Mouse (Mus musculus) small intestine, adult 2 months (tissue): Measurements from ENCODE around the gene Exoc2. TPM values are rescaled to one million over a fixed set of nuclear protein-coding genes. Genes with fewer than 3 reads are reported as not detected.

Experiments
- H3K27ac ChIP-seq: fragments of 200-500 bp; 2 replicates; pipeline ENCODE4 v1.5.1; 2012; ENCODE audit warnings: low read depth, low read length, control low read depth, inconsistent platforms; ENCODE audit not compliant: insufficient read depth
- H3K27me3 ChIP-seq: fragments of 200-500 bp; 2 replicates; pipeline ENCODE4 v1.6.1; 2012; ENCODE audit warnings: mild to moderate bottlenecking, moderate library complexity, low read length, inconsistent platforms; ENCODE audit not compliant: control insufficient read depth, insufficient read depth
- H3K36me3 ChIP-seq: fragments of 200-500 bp; 2 replicates; pipeline ENCODE4 v1.6.1; 2012; ENCODE audit warnings: mild to moderate bottlenecking, low read length, control low read depth, inconsistent platforms; ENCODE audit not compliant: control insufficient read depth, insufficient read depth
- H3K4me1 ChIP-seq: fragments of 200-500 bp; 2 replicates; pipeline ENCODE4 v1.6.1; 2012; ENCODE audit warnings: low read length, inconsistent platforms, mixed read lengths; ENCODE audit not compliant: control insufficient read depth, insufficient read depth, insufficient read length
- H3K4me3 ChIP-seq: fragments of 200-500 bp; 2 replicates; pipeline ENCODE4 v1.5.1; 2012; ENCODE audit warnings: low read depth, mild to moderate bottlenecking, control low read depth, inconsistent platforms, low read length, moderate library complexity
- CTCF ChIP-seq: fragments of 200-500 bp; IDR thresholded peaks from 2 replicates; pipeline ENCODE4 v1.5.1; 2012; ENCODE audit warnings: low read depth, mild to moderate bottlenecking, control low read depth, inconsistent platforms, low read length, moderate library complexity, mixed read lengths; ENCODE audit not compliant: insufficient replicate concordance, insufficient read length; ENCODE audit errors: extremely low read depth
- POLR2A ChIP-seq: fragments of 200-500 bp; IDR thresholded peaks from 2 replicates; pipeline ENCODE4 v1.6.1; 2012; ENCODE audit warnings: low read depth, mild to moderate bottlenecking, control low read depth, inconsistent platforms, low read length, moderate library complexity
- WGBS: fragments of 180-500 bp; shearing (Covaris S2); methylation state at CpG from one replicate; pipeline ENCODE4 v1.1.7; 2018; 5-methylcytosine and 5-hydroxymethylcytosine counted together
- polyA plus RNA-seq: library from polyadenylated mRNA; depleted of rRNA; stranded (reverse); fragments of >200 nt; gene quantifications from 2 replicates; pipeline ENCODE4 v1.2.3, GENCODE M21; 2012

The Exoc2 gene
- polyA plus RNA-seq, 1 experiment: 3.6 TPM

DNA sequence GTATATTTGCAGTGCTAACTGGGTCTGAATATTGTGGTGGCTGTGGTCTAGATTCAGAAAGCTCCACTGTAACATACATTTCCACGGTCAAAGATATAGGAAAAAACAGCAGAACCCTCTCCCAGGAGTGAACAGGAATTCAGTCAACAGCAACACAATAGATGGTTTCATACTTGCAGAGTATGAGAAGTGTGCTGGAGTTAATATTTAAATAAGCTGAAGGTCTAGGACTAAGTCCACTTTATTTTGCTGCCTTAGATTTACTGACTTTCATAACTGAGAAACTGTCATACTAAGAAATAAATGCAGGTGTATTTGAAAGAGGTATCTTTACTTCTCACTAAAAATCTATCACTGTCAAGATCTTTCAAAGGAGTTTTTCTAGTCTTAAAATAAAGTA, 137.6 kb downstream of the Exoc2 start:
- Histone ChIP-seq H3K27me3 (no peaks in the 10 kb centered on the region), H3K36me3 (0 out of 2 replicates have a peak, but pooled peaks cover 1% of the 10 kb centered on the region), H3K27ac (no peak overlapping the region), H3K4me3 (no peak overlapping the region), H3K4me1 (peaks cover 5% of the 10 kb centered on the region)
- WGBS: 31% methylated on average over 1 of the region's 1 CpGs
- TF ChIP-seq CTCF (no peak), POLR2A (no peak)

DNA sequence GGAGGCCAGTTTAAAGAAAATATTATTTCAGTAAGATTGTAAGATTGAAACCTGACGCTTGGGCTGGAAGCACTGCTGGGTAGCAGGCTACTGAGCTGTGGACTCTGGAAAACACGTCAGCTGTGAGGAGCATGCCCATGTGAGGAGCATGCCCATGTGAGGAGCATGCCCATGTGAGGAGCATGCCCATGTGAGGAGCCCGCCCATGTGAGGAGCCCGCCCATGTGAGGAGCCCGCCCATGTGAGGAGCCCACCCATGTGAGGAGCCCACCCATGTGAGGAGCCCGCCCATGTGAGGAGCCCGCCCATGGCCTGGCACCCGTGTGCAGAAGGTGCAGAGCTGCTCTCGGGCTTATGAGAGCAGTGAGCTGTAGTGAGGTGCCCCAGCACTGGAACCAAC, 139.0 kb downstream of the Exoc2 start:
- WGBS: 70% methylated on average over 9 of the region's 9 CpGs
- no peak overlapping the region for H3K27ac ChIP-seq
- no peak for TF ChIP-seq CTCF
- H3K36me3 ChIP-seq: no peaks in the 10 kb centered on the region
- no peak overlapping the region for H3K4me3 ChIP-seq
- H3K4me1 ChIP-seq: peaks cover 5% of the 10 kb centered on the region
- H3K27me3 ChIP-seq: no peaks in the 10 kb centered on the region

DNA sequence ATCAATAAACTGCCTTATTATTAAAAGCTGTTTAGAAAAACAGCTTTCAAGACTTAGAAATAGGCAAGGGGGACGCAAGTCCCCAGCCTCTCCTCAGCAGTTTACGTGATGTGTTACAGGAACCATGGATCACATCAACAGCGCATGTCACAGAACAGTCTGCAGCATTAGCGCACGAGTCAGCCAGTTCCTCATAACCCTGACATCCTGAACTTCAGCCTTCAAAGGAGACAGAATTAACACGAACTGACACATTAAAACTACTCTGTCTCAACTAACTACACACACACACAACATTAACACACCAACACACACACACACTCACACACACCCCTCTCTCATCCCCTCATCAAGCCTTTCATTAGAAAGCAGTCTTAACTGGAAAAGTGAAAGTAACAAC, 139.5 kb downstream of the Exoc2 start:
- Histone ChIP-seq H3K4me3 (no peak overlapping the region), H3K4me1 (peaks cover 5% of the 10 kb centered on the region), H3K36me3 (no peaks in the 10 kb centered on the region), H3K27me3 (no peaks in the 10 kb centered on the region), H3K27ac (no peak overlapping the region)
- no peak for TF ChIP-seq CTCF
- TF ChIP-seq POLR2A: no peak
- WGBS: 43% methylated on average over 6 of the region's 6 CpGs

DNA sequence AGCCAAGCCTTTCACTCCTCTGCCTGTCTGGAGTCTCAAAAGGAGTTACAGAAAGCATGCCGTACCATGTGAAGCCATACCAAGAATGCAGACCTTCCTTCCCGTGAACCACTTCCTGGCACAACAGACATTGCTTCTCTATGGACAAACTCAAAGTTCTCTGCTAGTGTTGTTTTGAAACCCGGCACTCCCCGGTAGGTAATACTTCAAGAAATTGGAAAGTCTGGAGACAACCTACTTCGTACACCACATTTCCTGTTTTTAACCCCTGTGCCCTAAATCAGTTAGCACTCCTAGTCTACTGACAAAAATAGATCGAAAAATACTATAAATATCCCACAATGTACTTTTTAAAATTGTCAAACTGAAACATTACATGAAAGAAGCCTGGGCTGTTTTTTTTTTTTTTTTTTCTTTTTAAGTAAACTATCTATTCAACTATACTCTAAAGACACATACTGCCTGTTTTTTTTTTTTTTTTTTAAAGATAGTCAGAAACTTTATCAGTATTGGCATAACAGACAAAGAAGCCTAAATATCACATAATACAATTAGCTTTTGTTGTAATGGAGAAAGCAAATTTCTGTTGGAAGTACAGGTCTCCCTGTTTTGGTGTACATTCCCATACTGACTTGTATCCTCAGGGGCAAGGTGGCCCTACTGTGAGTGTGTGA, 140.3 kb downstream of the Exoc2 start:
- Histone ChIP-seq H3K27ac (no peak overlapping the region), H3K27me3 (no peaks in the 10 kb centered on the region), H3K36me3 (no peaks in the 10 kb centered on the region), H3K4me3 (no peak overlapping the region), H3K4me1 (peaks cover 5% of the 10 kb centered on the region)
- TF ChIP-seq POLR2A (no peak), CTCF (no peak)
- 75% methylated on average over 6 of the region's 6 CpGs for WGBS

DNA sequence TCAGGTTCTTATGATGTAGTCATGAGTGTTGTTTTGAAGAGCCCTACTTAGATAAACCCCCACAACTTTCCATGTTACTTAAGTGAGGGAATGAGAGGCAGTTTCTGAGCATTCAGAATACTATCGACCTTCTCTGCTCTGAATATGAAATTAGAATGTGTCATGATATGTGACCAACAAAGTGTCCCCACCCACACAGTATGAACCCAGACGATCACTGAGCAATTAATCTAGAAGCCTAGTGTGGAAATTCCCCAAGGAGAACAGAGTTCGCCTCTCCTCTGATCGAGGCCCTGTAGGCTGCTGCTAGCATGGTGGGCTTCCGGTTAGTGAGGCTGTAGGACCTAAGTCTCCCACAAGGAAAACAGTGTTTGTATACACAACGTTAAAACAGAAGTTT, 142.5 kb downstream of the Exoc2 start:
- WGBS: 67% methylated on average over 6 of the region's 6 CpGs
- Histone ChIP-seq H3K4me3 (no peak overlapping the region), H3K36me3 (no peaks in the 10 kb centered on the region), H3K27me3 (no peaks in the 10 kb centered on the region), H3K4me1 (0 out of 2 replicates have a peak, but pooled peaks cover 1% of the 10 kb centered on the region), H3K27ac (no peak overlapping the region)
- no peak for TF ChIP-seq CTCF
- no peak for TF ChIP-seq POLR2A

DNA sequence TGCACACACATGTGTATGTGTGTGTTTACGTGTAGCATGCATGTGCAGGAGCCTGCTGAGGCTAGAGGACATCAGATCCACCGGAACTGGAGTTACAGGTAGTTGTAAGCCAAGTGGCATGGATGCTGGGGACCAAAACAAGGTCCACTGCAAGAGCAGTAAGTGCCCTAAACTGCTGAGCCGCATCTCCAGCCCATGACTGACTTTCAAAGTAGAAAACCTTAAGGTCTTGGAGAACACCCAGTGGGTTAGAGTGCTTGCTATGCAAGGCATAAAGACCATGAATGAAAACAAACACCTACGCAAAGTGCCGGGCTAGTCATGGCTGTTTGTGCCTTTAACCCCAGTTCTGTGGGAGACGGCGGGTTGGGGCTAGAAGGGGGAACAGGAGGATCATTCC, 147.4 kb downstream of the Exoc2 start:
- WGBS: 97% methylated on average over 7 of the region's 7 CpGs
- TF ChIP-seq POLR2A (no peak), CTCF (no peak)
- H3K4me3 ChIP-seq: no peak overlapping the region

DNA sequence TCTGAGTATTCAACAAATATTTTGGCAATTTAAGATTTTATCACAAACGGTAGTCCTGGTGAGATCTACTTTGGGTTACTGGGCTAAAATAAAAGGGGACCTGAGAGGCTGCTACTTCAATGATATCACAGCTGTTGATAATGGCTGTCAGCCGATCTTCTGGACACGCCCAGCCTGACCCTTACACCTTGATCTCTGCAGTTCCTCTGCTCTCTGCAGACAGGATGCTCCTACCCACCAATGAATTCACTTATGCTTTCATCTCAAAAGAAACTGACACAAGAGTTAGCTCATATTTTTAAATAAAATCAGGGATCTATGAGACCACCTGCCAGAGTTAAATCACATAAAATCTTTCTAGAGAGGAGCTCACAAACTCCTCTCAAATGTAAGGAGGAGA, 149.0 kb downstream of the Exoc2 start:
- no peak overlapping the region for H3K4me3 ChIP-seq
- H3K27me3 ChIP-seq: no peaks in the 10 kb centered on the region
- no peak for TF ChIP-seq CTCF
- TF ChIP-seq POLR2A: no peak
- peaks cover 4% of the 10 kb centered on the region; the same call in 1 of the 2 replicates for H3K4me1 ChIP-seq
- H3K36me3 ChIP-seq: peaks cover 6% of the 10 kb centered on the region
- H3K27ac ChIP-seq: no peak overlapping the region
- 42% methylated on average over 3 of the region's 3 CpGs for WGBS

More for the DNA sequence above, 147.4 kb downstream of the Exoc2 start:
- Histone ChIP-seq H3K27me3 (no peaks in the 10 kb centered on the region), H3K4me1 (peaks cover 4% of the 10 kb centered on the region; the same call in 1 of the 2 replicates), H3K27ac (no peak overlapping the region), H3K36me3 (peaks cover 6% of the 10 kb centered on the region)
